Mouse (Mus musculus): ENCODE measurements around the gene Pld1. TPM values are rescaled to one million over a fixed set of nuclear protein-coding genes. Genes with fewer than 3 reads are reported as not detected.

Pld1 gene
- polyA plus RNA-seq, 1 experiment, result 2.5 TPM

- Histone ChIP-seq H3K79me3 (ENCODE audit: low read depth) (no peaks in the 10 kb centered on the region), H3K79me2 (ENCODE audit: control insufficient read depth, insufficient read depth) (no peaks in the 10 kb centered on the region), H3K4me3 (ENCODE audit: insufficient read depth, poor library complexity, severe bottlenecking) (no peak overlapping the region), H3ac (ENCODE audit: control insufficient read depth, insufficient read length, low read depth) (no peak overlapping the region), H3K27me3 (ENCODE audit: control insufficient read depth, insufficient read depth, insufficient read length) (no peaks in the 10 kb centered on the region), H3K36me3 (ENCODE audit: control insufficient read depth, insufficient read depth) (no peaks in the 10 kb centered on the region)
- no peak for TF ChIP-seq MAX (IDR thresholded peaks at IDR 0.05)
- no peak for TF ChIP-seq CEBPB (IDR thresholded peaks at IDR 0.05; ENCODE audit: low read depth)
- no peak for TF ChIP-seq MYOD1 (IDR thresholded peaks at IDR 0.05; ENCODE audit: control insufficient read depth, insufficient read length, low read depth)
- TF ChIP-seq MYOG (IDR thresholded peaks at IDR 0.05; ENCODE audit: control insufficient read depth, extremely low read depth, insufficient read length), result no peak
- TF ChIP-seq CTCF (IDR thresholded peaks at IDR 0.05; ENCODE audit: control insufficient read depth, insufficient read depth, insufficient read length), result no peak
- TF ChIP-seq USF1 (IDR thresholded peaks at IDR 0.05; ENCODE audit: low read depth), result no peak
- TF ChIP-seq FOSL1 (IDR thresholded peaks at IDR 0.05; ENCODE audit: insufficient read depth, low read length, poor library complexity, severe bottlenecking), result no peak
Observed at GRCm38 (mm10) chr3:28095451-28095850, 157.0 kb downstream of the Pld1 start.

GRCm38 (mm10) chr3:28099175-28099574 lies 160.7 kb downstream of the Pld1 start:
- Histone ChIP-seq H3K79me3 (ENCODE audit: low read depth) (no peaks in the 10 kb centered on the region), H3K79me2 (ENCODE audit: control insufficient read depth, insufficient read depth) (no peaks in the 10 kb centered on the region), H3ac (ENCODE audit: control insufficient read depth, insufficient read length, low read depth) (no peak overlapping the region), H3K27me3 (ENCODE audit: control insufficient read depth, insufficient read depth, insufficient read length) (no peaks in the 10 kb centered on the region), H3K36me3 (ENCODE audit: control insufficient read depth, insufficient read depth) (no peaks in the 10 kb centered on the region), H3K4me3 (ENCODE audit: insufficient read depth, poor library complexity, severe bottlenecking) (no peak overlapping the region)
- TF ChIP-seq FOSL1 (IDR thresholded peaks at IDR 0.05; ENCODE audit: insufficient read depth, low read length, poor library complexity, severe bottlenecking) (no peak), MAX (IDR thresholded peaks at IDR 0.05) (no peak), CTCF (IDR thresholded peaks at IDR 0.05; ENCODE audit: control insufficient read depth, insufficient read depth, insufficient read length) (no peak), MYOD1 (IDR thresholded peaks at IDR 0.05; ENCODE audit: control insufficient read depth, insufficient read length, low read depth) (no peak), MYOG (IDR thresholded peaks at IDR 0.05; ENCODE audit: control insufficient read depth, extremely low read depth, insufficient read length) (no peak), CEBPB (IDR thresholded peaks at IDR 0.05; ENCODE audit: low read depth) (no peak), USF1 (IDR thresholded peaks at IDR 0.05; ENCODE audit: low read depth) (no peak)

DNA sequence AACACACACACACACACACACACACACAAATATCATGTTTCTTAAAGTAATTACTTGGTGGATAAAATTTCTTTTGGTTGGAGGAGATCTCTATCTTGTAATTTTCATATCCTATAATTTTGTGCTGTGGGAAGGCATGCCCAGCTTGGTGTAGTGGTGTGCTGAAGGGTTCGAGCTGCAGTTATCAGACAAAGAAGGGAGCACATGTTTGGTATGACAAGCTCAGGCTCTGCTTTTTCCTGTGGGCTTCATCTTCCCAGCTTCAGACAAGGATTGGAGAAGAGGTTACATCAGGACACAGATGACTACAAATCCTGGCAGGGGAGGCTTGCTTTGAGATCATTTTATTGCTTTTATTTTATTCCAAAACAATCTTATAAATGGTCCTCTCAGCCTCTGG lies 166.5 kb downstream of the Pld1 start:
- TF ChIP-seq MYOG (IDR thresholded peaks at IDR 0.05; ENCODE audit: control insufficient read depth, extremely low read depth, insufficient read length) (no peak), CTCF (IDR thresholded peaks at IDR 0.05; ENCODE audit: control insufficient read depth, insufficient read depth, insufficient read length) (no peak)
- Histone ChIP-seq H3ac (ENCODE audit: control insufficient read depth, insufficient read length, low read depth) (no peak overlapping the region), H3K79me2 (ENCODE audit: control insufficient read depth, insufficient read depth) (no peaks in the 10 kb centered on the region), H3K79me3 (ENCODE audit: low read depth) (no peaks in the 10 kb centered on the region), H3K27me3 (ENCODE audit: control insufficient read depth, insufficient read depth, insufficient read length) (no peaks in the 10 kb centered on the region), H3K36me3 (ENCODE audit: control insufficient read depth, insufficient read depth) (no peaks in the 10 kb centered on the region), H3K4me3 (ENCODE audit: insufficient read depth, poor library complexity, severe bottlenecking) (no peak overlapping the region)

DNA sequence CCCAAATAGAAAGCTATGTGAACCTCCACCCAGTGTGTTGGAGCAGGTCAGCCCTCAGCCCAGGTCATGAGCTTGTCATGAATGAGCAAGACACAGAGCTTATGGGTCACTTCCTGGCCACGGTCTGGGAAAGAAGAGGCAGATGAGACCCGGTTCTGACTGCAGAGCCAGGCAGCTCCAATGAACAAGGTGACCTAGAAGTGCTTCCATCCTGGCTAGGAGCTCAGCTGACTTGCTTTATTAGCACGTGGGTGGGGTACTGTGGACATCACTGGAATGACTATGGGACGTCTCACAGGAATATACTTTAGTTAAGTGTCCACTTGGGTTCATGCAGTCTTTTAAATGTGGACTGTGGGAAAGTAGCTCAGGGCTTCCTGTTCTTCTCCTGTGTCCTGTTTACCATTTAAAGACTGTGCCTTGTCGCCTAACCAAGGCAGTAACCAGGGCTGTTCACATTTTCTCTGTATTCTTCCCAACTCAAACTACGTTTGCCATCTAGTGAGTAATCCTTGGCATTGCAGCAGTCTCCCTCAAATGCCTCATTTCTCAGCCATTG lies 169.0 kb downstream of the Pld1 start:
- Histone ChIP-seq H3K36me3 (ENCODE audit: control insufficient read depth, insufficient read depth) (no peaks in the 10 kb centered on the region), H3K4me3 (ENCODE audit: insufficient read depth, poor library complexity, severe bottlenecking) (no peak overlapping the region), H3K27me3 (ENCODE audit: control insufficient read depth, insufficient read depth, insufficient read length) (no peaks in the 10 kb centered on the region), H3K79me2 (ENCODE audit: control insufficient read depth, insufficient read depth) (no peaks in the 10 kb centered on the region), H3K79me3 (ENCODE audit: low read depth) (no peaks in the 10 kb centered on the region), H3ac (ENCODE audit: control insufficient read depth, insufficient read length, low read depth) (no peak overlapping the region)
- no peak for TF ChIP-seq CEBPB (IDR thresholded peaks at IDR 0.05; ENCODE audit: low read depth)
- no peak for TF ChIP-seq USF1 (IDR thresholded peaks at IDR 0.05; ENCODE audit: low read depth)
- no peak for TF ChIP-seq MYOD1 (IDR thresholded peaks at IDR 0.05; ENCODE audit: control insufficient read depth, insufficient read length, low read depth)
- no peak for TF ChIP-seq MYOG (IDR thresholded peaks at IDR 0.05; ENCODE audit: control insufficient read depth, extremely low read depth, insufficient read length)
- peak; percentile 17 for TF ChIP-seq CTCF (IDR thresholded peaks at IDR 0.05; ENCODE audit: control insufficient read depth, insufficient read depth, insufficient read length)

GRCm38 (mm10) chr3:28111516-28111915 lies 173.0 kb downstream of the Pld1 start:
- Histone ChIP-seq H3K36me3 (ENCODE audit: control insufficient read depth, insufficient read depth) (no peaks in the 10 kb centered on the region), H3ac (ENCODE audit: control insufficient read depth, insufficient read length, low read depth) (no peak overlapping the region), H3K27me3 (ENCODE audit: control insufficient read depth, insufficient read depth, insufficient read length) (no peaks in the 10 kb centered on the region), H3K4me3 (ENCODE audit: insufficient read depth, poor library complexity, severe bottlenecking) (no peak overlapping the region), H3K79me2 (ENCODE audit: control insufficient read depth, insufficient read depth) (no peaks in the 10 kb centered on the region), H3K79me3 (ENCODE audit: low read depth) (no peaks in the 10 kb centered on the region)
- TF ChIP-seq USF1 (IDR thresholded peaks at IDR 0.05; ENCODE audit: low read depth) (no peak), FOSL1 (IDR thresholded peaks at IDR 0.05; ENCODE audit: insufficient read depth, low read length, poor library complexity, severe bottlenecking) (no peak), CTCF (IDR thresholded peaks at IDR 0.05; ENCODE audit: control insufficient read depth, insufficient read depth, insufficient read length) (no peak), CEBPB (IDR thresholded peaks at IDR 0.05; ENCODE audit: low read depth) (no peak), MYOG (IDR thresholded peaks at IDR 0.05; ENCODE audit: control insufficient read depth, extremely low read depth, insufficient read length) (no peak), MAX (IDR thresholded peaks at IDR 0.05) (no peak)

DNA sequence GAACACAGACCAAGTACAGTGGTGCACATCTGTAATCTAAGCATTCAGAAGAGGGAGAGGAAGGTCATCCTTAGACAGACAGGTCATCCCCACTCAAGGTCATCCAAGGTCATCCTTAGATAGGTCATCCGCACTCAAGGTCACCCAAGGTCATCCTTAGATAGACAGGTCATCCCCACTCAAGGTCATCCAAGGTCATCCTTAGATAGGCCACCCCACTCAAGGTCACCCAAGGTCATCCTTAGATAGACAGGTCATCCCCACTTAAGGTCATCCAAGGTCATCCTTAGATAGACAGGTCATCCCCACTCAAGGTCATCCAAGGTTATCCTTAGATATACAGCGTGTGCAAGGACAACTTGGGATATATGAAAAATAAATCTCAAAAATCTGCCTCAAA lies 175.4 kb downstream of the Pld1 start:
- Histone ChIP-seq H3K36me3 (ENCODE audit: control insufficient read depth, insufficient read depth) (no peaks in the 10 kb centered on the region), H3K27me3 (ENCODE audit: control insufficient read depth, insufficient read depth, insufficient read length) (no peaks in the 10 kb centered on the region), H3K79me3 (ENCODE audit: low read depth) (no peaks in the 10 kb centered on the region), H3ac (ENCODE audit: control insufficient read depth, insufficient read length, low read depth) (no peak overlapping the region), H3K79me2 (ENCODE audit: control insufficient read depth, insufficient read depth) (no peaks in the 10 kb centered on the region), H3K4me3 (ENCODE audit: insufficient read depth, poor library complexity, severe bottlenecking) (no peak overlapping the region)
- TF ChIP-seq MYOD1 (IDR thresholded peaks at IDR 0.05; ENCODE audit: control insufficient read depth, insufficient read length, low read depth), result no peak
- TF ChIP-seq MAX (IDR thresholded peaks at IDR 0.05), result no peak
- TF ChIP-seq MYOG (IDR thresholded peaks at IDR 0.05; ENCODE audit: control insufficient read depth, extremely low read depth, insufficient read length), result no peak
- no peak for TF ChIP-seq FOSL1 (IDR thresholded peaks at IDR 0.05; ENCODE audit: insufficient read depth, low read length, poor library complexity, severe bottlenecking)
- no peak for TF ChIP-seq CTCF (IDR thresholded peaks at IDR 0.05; ENCODE audit: control insufficient read depth, insufficient read depth, insufficient read length)
- no peak for TF ChIP-seq CEBPB (IDR thresholded peaks at IDR 0.05; ENCODE audit: low read depth)
- TF ChIP-seq USF1 (IDR thresholded peaks at IDR 0.05; ENCODE audit: low read depth), result no peak
